Mouse (Mus musculus) heart, adult 18-20 months (tissue): ENCODE results near the gene Copz2. TPM values are rescaled to one million over a fixed set of nuclear protein-coding genes. Genes with fewer than 3 reads are reported as not detected.
A peak's percentile ranks its signal among the peaks of the same experiment; 100 is the strongest.
"Not testable (repeated sequence)": the region's sequence is repeated elsewhere in the genome, so short reads cannot be mapped to it uniquely, and the experiment has no call there.

Experiments used
- DNase-seq, 2 experiments: peaks; one replicate each; pipeline ENCODE4 v3.0.0; 2021 to 2022; ENCODE audit warnings: mixed read lengths in 1 of 2
- long read RNA-seq, 2 experiments: library from polyadenylated mRNA; stranded (forward); transcript quantifications; one replicate each; pipeline ENCODE4 v2.0.0; 2021
- total RNA-seq, 2 experiments: library from RNA; stranded (reverse); gene quantifications; 2 replicates each; pipeline ENCODE4 v1.2.3; 2021

Gene Copz2
- 10 to 100 TPM; 35.5 to 37.3 TPM for total RNA-seq
- long read RNA-seq, experiment 1, transcript Copz2-201 (9 exons, 930 nt), result major isoform, 31 of 37 reads
- long read RNA-seq, experiment 1, partial matches to known transcripts, result 2 of 37 reads
- long read RNA-seq, experiment 1, other reads (novel, unspliced or antisense), result 4 of 37 reads
- long read RNA-seq, experiment 2, transcript Copz2-201 (9 exons, 930 nt), result major isoform, 14 of 22 reads
- long read RNA-seq, experiment 2, partial matches to known transcripts, result 6 of 22 reads
- long read RNA-seq, experiment 2, other reads (novel, unspliced or antisense), result 2 of 22 reads

- DNase-seq, result peak; percentile 63 to 77
Observed at GRCm38 (mm10) chr11:96849681-96850467, at the start of gene Copz2. Gene Copz2 (plus strand): TSS chr11:96849870.

DNA sequence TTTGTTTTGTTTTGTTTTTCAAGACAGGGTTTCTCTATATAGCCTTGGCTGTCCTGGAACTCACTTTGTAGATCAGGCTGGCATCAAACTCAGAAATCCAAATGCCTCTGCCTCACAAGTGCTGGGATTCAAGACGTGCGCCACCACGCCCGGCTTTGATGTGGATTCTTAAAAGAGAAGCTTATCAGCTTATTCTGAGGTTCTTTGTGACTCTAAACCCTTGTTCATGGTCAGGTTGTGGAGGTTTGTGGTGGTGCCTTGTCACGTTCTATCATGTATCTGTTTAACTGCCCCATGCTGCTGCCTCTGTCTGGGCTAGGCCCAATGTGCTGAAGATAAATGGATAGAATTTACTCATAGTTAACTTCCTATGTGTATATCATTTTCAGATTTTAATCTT is 44.1 kb upstream of the Copz2 start:
- DNase-seq, result no peak

GRCm38 (mm10) chr11:96808066-96808465 is 41.6 kb upstream of the Copz2 start:
- no peak for DNase-seq

GRCm38 (mm10) chr11:96809562-96810235 is 40.0 kb upstream of the Copz2 start:
- no peak for DNase-seq

DNA sequence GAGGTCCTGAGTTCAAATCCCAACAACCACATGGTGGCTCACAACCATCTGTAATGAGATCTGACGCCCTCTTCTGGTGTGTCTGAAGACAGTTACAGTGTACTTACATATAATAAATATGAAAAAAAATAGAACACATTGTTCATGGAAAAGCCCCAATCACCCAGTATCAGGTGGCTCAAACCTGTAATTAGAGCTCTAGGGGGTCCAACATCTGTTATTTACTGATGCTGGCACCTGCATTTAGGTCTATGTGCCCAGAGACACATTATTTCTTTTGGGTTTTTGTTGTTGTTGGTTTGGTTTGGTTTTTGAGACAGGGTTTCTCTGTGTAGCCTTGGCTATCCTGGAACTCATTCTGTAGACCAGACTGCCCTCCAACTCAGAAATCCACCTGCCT is 38.5 kb upstream of the Copz2 start:
- DNase-seq, result not testable (repeated sequence)

DNA sequence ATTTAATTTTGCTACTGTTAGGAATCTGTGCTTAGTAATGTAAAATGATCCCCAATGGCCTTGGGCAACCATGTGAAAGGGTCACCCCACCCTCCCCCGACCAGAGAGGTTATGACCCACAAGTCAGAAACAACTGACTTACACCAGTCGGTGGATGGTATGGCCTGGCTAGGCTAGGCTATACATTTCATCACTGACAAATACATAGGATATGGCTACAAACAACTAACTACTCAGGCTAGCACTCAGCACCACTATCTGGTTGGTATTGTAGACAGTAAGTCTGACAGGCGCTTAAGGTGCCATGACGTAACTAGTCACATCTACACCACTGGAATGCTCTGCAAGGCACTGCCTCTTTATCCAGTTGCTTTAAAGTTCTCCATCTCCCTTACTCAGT is 36.2 kb upstream of the Copz2 start:
- no peak for DNase-seq

DNA sequence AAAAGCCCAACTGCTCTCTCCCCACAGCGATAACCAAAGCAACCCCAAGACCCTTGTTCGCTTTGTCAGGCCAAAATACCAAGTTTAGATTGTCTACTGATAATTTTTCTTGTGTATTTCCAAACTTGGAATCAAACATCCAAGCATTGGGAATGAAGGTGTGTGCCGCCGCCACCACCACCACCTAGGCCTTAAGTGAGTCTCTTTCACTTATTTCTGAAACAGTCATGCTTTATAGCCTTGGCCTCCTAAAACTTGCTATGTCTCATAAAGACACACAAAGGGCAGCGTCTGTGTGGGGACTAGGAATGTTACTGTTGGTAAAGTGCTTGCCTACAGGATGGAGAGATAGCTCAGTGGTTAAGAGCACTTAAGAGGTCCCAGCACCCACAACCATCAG is 35.8 kb upstream of the Copz2 start:
- DNase-seq, result no peak

DNA sequence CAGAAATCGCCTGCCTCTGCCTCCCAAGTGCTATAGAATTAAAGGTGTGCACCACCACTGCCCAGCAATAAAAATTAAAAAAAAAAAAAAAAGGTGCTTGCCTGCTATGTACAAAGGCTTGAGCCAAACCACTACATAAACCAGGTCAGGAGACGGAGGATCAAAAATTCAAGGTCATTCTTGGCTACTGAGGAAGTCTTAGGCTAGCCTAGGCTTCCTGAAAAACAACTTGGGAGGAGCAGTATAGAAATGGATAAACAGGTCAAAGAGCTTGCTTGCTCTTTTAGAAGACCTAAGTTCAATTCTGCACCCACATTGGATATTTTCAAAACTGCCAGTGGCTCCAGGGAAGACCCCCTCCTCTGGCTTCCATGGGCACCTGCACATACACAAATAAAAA is 35.2 kb upstream of the Copz2 start:
- DNase-seq, result no peak

DNA sequence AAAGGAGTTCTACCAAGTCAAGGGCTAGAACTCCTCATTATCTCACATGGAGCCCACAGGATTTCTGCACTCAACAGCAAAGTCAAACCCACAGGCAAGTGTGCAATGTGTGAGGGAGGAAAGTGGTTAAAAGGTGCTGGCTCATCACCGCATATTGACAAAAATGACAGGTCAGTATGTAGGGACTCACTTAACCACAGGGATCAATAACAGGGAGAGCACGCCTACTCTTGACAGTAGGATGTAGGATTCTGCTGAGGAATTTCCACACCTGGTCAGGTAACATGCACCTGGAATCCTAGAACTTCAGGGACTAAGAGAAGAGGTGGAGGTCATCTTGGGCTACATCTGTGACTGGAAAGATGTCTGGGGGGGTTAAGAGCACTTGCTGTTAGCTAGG is 33.8 kb upstream of the Copz2 start:
- DNase-seq, result no peak

- DNase-seq, result no peak
Observed at GRCm38 (mm10) chr11:96816494-96816893, 33.2 kb upstream of the Copz2 start.

- DNase-seq, result no peak
Observed at GRCm38 (mm10) chr11:96816979-96817378, 32.7 kb upstream of the Copz2 start.

DNA sequence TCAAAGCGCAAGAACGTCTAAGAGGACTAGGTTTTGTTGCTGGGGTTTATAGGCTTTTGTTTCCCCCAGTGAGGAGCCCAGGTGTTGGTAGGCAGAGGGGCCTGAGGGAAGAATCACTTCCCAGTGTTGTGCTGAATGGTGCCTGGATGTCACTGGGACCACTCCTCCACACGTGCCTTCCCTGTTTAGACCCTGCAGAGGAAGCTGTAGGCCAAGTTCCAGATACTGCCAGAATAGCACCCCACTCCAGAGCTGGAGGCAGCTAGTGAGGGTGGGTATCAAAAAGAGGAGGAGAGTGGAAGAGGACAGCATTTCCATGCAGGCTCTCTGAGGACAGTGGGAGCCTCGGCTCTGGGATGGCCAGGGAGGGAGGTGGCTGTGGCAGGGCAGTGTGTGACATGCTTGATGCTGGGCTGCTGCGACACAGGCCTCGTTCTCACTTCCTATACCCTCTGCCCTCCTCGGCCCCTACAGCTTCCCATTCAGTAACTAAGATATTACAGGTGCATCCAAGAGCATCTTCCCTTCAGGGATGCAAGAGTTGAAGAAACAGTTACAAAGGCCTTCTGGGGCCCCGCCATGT is 31.5 kb upstream of the Copz2 start:
- DNase-seq, result no peak

DNA sequence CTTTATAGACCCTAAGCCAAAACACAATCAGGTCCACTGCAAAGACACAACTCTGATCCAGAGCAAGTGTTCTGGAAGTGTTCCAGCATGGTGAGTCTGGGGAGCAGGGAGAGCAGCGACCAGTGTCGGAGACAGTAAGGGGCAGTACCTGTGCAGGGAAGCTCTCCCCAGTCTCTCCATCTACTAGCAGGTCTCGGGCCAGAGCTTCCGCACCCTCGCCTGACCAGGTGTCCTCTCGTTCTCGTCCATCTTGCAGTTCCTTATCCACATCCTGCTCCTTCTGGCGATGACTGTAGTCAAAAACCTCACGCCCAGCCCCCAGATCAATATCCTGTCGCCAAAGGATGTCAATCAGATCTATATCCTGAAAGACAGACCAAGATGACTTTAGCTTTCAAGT is 27.7 kb upstream of the Copz2 start:
- DNase-seq, result no peak

- DNase-seq, result peak in 1 of 2 experiments; percentile 31
Observed at GRCm38 (mm10) chr11:96822675-96823470, 26.8 kb upstream of the Copz2 start.

DNA sequence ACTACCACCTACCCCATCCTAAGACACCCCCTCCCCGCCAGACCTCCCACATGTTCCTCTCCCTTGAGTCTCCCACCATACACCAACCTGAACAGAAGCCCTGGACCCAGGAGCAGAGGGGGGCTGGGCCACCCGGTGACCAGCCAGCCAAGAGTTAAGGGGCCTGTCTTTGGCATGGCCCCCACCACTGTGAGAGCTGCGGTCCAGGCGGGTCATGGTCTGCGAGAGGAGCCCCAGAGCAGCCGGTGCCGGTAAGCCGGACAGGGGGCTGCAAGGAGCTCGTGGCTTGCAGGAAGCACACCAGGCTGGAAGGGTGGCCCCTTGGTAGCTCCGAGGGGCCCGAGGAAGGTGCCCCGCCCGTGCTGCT is 26.2 kb upstream of the Copz2 start:
- DNase-seq, result no peak

- DNase-seq, result peak; percentile 87 to 93
Observed at GRCm38 (mm10) chr11:96823880-96824782, 25.5 kb upstream of the Copz2 start.

DNA sequence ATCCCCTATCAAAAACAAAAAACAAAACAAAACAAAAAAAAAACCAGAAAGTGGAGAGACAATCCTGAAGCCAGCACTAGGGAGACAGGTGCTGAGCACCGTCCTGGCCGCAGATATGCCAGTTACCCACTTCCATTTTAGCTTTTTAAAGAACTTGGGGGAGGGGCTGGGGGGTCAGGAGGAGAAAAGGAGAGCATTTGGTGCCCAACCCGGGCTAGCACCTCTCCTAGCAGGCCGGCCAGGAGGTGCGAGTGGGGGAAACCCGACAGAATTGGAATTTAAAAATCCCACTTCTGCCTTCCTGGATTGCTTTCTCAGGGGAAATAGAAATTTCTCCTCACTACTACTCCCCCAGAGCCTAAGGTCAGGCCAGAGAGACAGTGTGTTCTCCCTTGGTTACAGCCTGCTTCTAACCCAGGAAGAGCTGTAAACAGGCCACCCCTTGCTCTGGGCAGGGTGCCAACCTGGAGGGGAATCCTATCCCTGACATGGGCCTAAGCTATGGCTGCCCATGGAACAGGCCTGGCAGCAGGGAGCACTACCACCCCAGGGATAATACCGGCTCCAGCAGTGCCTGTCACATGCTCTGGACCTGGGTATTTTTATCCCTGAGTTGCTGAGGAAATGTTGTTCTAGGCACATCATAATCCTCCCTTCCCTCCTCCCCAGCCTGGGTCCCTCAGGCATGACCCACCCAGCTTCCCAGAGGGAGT is 24.7 kb upstream of the Copz2 start:
- peak; percentile 88 to 92 for DNase-seq

DNA sequence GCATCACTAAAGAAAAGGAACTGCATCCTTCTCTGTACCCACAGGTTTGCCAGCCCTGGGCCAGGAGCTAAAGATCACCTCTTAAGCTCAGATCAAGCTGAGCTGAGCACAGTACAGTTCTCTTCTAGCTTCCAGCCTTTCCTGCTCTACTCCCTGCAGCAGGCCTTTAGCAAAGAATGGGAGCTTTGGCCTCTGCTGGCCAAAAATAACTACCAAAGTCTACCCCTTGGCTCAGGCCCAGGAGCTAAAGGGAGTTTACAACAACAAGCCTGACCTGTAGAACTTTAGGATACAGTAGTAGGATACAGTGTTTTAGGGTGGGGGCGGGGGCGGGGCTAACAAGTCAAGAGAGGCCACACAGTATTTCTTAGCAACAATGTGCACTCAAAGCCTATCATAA is 23.2 kb upstream of the Copz2 start:
- peak; percentile 72 to 73 for DNase-seq

DNA sequence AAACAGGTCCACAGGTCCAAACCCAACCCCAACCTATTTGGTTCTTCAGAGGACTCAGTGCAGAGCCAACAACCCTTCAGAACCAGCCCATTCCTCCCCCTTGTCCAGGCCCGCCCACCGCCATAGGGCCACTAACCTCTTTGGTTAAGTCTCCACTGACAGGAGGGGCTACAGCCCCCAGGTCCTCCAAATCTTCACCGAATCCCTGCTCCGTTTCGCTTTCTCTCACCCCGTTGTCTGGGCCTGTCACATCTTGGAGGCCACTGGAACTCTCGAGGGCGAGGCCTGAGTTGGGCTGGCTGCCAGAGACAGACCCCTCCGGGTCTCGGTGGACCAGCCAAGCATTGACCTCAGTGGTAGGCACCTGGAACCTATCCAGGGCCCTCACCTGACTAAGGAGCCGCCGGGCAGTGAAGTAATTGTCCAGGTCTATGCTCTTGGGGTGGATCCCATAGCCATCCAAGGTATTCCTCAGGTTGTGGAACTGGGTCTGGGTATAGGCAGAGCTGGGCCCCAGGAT is 22.5 kb upstream of the Copz2 start:
- DNase-seq, result peak; percentile 25 to 48

DNA sequence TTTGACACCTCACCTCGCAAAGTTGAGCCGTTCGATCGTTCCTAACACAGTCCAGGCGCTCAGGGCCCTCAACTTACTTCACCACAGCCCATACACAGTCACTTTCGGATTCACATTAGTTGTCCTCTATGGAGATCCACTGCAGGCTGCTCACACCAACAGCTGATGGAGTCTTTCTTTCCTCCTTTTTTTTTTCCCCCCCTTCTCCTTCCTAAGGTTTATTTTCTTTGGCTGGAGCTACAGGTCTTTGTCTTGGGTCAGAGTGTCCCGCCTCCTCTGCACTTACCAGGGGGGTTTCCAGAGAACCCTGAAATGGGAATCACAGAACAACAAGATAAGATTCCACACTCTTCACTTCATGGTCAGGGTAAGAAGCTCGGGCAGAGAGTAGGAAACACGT is 21.8 kb upstream of the Copz2 start:
- DNase-seq, result peak; percentile 37 to 54
